Mouse (Mus musculus) lung, postnatal 0 days (tissue): ENCODE measurements around the gene Fstl4.

ENCODE experiments used
- CTCF ChIP-seq: IDR thresholded peaks from 2 replicates; pipeline ENCODE4 v1.5.1; 2016; ENCODE audit warnings: antibody characterized with exemption, mild to moderate bottlenecking
- EP300 ChIP-seq: IDR thresholded peaks from 2 replicates; pipeline ENCODE4 v1.6.1; 2016; ENCODE audit warnings: antibody characterized with exemption, mild to moderate bottlenecking, control low read depth

- TF ChIP-seq CTCF (no peak), EP300 (no peak)
These were observed 303.5 kb downstream of the Fstl4 start for GRCm38 (mm10) chr11:53067699-53068478.
